Mouse (Mus musculus) kidney, adult 2 months (tissue): ENCODE results near the gene Vmn1r178.

ENCODE experiments used
- CTCF ChIP-seq: fragments of 200-500 bp; conservative IDR thresholded peaks from 2 replicates; pipeline ENCODE4 v1.5.1; 2011; ENCODE audit warnings: low read depth, mild to moderate bottlenecking, control low read depth, low read length, moderate library complexity, mixed read lengths; ENCODE audit not compliant: insufficient read depth, insufficient read length
- POLR2A ChIP-seq: fragments of 200-500 bp; IDR thresholded peaks from one replicate; pipeline ENCODE4 v1.6.1; 2011; ENCODE audit warnings: low read depth, low read length, control low read depth

DNA sequence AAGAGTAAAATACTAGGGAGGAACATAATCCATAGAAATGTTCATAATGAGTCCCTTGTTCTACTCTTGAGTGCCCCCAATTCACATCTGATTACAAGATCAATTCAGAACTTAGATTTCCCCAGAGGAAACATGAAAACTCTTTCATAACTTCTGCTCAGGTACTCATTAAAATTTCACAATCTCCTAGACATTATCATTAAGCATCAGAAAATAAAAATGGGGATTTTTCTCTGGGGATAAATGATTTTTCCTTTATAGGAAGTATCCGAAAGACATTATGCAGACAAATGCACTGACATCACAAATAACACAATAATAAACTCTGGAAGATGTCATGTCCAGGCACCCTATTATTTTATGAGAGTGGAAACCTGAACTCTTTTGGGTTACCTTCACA, at the start of gene Vmn1r178:
- TF ChIP-seq POLR2A: no peak
- no peak for TF ChIP-seq CTCF
